Mouse (Mus musculus): ENCODE results near the gene Mrps5. TPM values are rescaled to one million over a fixed set of nuclear protein-coding genes. Genes with fewer than 3 reads are reported as not detected.

The Mrps5 gene
- polyA plus RNA-seq (2014; fragmentation: Nextera tagmentation; extraction: Ambion mirVana), result 132 and 154 TPM in 2 replicates

DNA sequence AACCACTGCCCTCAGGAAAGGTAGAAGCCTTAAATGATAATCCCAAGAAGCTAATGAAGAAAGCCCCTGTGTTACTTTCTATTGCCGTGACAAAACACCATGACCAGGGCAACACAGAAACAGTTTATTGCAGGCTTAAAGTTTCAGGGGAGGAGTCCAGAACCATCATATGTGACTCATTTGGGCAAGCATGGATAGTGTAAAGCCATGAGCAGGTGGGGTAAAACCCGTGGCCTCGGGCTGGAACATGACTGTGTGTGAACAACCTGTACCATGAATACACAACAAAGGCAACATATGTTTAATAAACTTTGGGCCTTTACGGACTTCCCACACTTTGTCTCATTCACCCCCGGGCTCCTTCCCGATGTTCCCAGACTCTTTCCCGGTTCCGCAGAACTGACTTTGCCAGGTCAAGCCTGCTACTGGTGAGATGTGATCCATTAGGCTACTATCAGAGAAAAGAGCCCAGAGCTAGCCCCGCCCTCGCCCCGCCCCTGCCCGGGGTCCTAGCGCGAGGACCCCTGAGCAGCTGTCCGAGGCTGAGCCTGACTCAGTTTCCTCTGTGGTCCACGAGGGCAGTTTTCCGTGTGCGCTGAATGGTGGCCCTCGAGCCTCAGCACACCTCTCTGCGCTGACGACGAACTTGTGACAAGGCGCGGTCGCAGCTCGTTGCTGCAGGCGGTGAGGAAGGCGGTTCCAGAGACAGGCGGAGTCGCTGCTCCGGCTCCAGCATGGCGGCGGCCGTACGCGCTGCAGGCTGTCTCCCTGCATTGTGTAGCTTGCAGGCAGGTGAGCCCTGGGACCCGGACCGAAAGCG, at the start of gene Mrps5, which contains the start of gene Zfp661:
Gene Mrps5 (plus strand): TSS at position 529 of the 820 bp plus-strand sequence.
Gene Zfp661 (minus strand): TSS at position 401 of the 820 bp plus-strand sequence.
- peak; percentile 84 for ATAC-seq (replicated peaks; ENCODE audit: insufficient number of reproducible peaks, low FRiP score, low TSS enrichment)
- H3K9ac ChIP-seq (ENCODE audit: low read depth, low read length), result peak within 1 kb of the TSS; percentile 89

DNA sequence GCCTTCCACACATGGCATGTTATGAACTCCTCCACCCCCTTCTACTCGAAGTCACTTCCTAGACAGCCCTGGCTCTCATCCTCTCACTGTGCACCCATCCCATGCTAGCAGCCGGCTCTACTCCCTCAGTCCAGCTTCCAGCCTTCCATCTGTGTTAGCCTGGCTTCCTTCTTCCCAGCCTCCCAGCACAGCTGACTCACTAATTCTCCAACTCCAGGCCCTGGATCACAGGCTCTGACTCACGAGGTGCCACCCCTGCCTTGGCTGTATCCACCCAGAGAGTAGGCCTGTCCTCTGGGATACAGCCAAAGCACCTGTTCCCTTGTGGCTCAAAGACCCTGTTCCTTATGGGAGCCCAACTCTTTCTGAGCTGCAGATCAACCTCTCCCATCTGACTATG, 49.5 kb upstream of the Mrps5 start:
- no peak for ATAC-seq (replicated peaks; ENCODE audit: insufficient number of reproducible peaks, low FRiP score, low TSS enrichment)
- H3K9ac ChIP-seq (ENCODE audit: low read depth, low read length), result no peak overlapping the region

More for the DNA sequence above, at the start of gene Mrps5, which contains the start of gene Zfp661:
- Histone ChIP-seq H3K36me3 (ENCODE audit: control insufficient read depth, insufficient read depth, low read length) (peaks cover 5% of the 10 kb centered on the region; the same call in 1 of the 2 replicates), H3K27me3 (ENCODE audit: control insufficient read depth, insufficient read depth, low read length) (no peaks in the 10 kb centered on the region), H3K4me1 (ENCODE audit: control insufficient read depth, insufficient read depth, low read length) (peaks cover 11% of the 10 kb centered on the region), H3K27ac (ENCODE audit: low read depth, low read length) (peak within 1 kb of the TSS; percentile 87), H3K4me2 (peak within 1 kb of the TSS; percentile 83), H3K9me3 (replicated peaks; ENCODE audit: control insufficient read depth, low read length) (no peaks in the 10 kb centered on the region), H3K4me3 (ENCODE audit: low read depth, low read length) (peak within 1 kb of the TSS; percentile 80)
- 4% methylated on average over 39 of the region's 39 CpGs for WGBS (ENCODE audit: insufficient replicate concordance)

DNA sequence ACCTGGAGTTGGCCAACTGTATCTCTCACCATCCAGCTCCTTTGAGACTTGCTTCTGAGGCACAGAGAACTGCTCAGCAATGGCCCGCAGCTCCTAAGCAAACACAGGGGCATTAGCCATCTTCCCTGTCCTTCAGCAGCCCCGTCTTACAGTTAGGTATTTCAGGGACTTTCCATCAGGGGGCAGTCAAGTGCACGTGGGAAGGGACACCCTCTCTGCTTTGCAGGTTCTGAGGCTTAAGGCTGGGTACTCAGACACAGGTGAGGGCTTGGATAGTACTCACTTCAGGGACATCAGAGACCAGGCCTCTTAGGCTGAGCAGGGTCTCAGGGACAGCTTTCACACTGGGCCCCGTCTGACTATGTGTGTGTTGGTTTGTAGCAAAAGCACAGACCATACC, 47.5 kb upstream of the Mrps5 start:
- H3K4me1 ChIP-seq (ENCODE audit: control insufficient read depth, insufficient read depth, low read length), result no peaks in the 10 kb centered on the region
- no peak overlapping the region for H3K4me3 ChIP-seq (ENCODE audit: low read depth, low read length)
- H3K9ac ChIP-seq (ENCODE audit: low read depth, low read length), result no peak overlapping the region
- no peak overlapping the region for H3K4me2 ChIP-seq
- H3K36me3 ChIP-seq (ENCODE audit: control insufficient read depth, insufficient read depth, low read length), result no peaks in the 10 kb centered on the region
- 20% methylated on average over 4 of the region's 4 CpGs for WGBS (ENCODE audit: insufficient replicate concordance)
- no peak for ATAC-seq (replicated peaks; ENCODE audit: insufficient number of reproducible peaks, low FRiP score, low TSS enrichment)
- no peaks in the 10 kb centered on the region for H3K9me3 ChIP-seq (replicated peaks; ENCODE audit: control insufficient read depth, low read length)
- no peak overlapping the region for H3K27ac ChIP-seq (ENCODE audit: low read depth, low read length)
- peaks cover 73% of the 10 kb centered on the region for H3K27me3 ChIP-seq (ENCODE audit: control insufficient read depth, insufficient read depth, low read length)

More for the DNA sequence above, 49.5 kb upstream of the Mrps5 start:
- Histone ChIP-seq H3K27ac (ENCODE audit: low read depth, low read length) (no peak overlapping the region), H3K36me3 (ENCODE audit: control insufficient read depth, insufficient read depth, low read length) (no peaks in the 10 kb centered on the region), H3K4me2 (no peak overlapping the region), H3K27me3 (ENCODE audit: control insufficient read depth, insufficient read depth, low read length) (peaks cover 57% of the 10 kb centered on the region), H3K9me3 (replicated peaks; ENCODE audit: control insufficient read depth, low read length) (no peaks in the 10 kb centered on the region), H3K4me3 (ENCODE audit: low read depth, low read length) (no peak overlapping the region), H3K4me1 (ENCODE audit: control insufficient read depth, insufficient read depth, low read length) (no peaks in the 10 kb centered on the region)
- 60% methylated on average over 3 of the region's 3 CpGs for WGBS (ENCODE audit: insufficient replicate concordance)

DNA sequence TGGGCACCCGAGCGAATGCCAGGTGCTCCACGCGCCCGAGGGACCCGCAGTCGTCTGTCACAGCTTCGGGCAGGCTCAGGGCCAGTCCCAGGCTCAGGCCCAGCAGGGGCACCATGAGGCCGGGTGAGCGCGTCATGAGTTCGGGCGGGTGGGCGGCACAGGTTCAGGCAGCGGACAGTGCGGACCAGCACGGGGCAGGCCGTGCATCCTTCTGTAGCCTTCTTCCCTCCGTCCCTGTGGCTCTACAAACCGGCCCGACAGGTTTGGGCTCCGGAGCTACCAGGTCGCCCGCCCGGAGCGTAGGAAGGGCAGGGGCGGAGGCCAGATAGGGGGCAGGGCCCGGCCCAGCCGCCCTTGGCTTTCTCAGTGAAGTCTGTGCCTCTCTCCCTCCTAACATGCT, 45.8 kb upstream of the Mrps5 start, which contains the start of gene Prom2:
Gene Prom2 (minus strand): TSS at position 283 of the 400 bp plus-strand sequence.
- 5% methylated on average over 29 of the region's 29 CpGs for WGBS (ENCODE audit: insufficient replicate concordance)
- Histone ChIP-seq H3K9ac (ENCODE audit: low read depth, low read length) (no peak within 1 kb of the TSS), H3K36me3 (ENCODE audit: control insufficient read depth, insufficient read depth, low read length) (no peaks in the 10 kb centered on the region), H3K4me3 (ENCODE audit: low read depth, low read length) (0 out of 2 replicates have a peak within 1 kb of the TSS, but pooled peaks have one; percentile 15), H3K9me3 (replicated peaks; ENCODE audit: control insufficient read depth, low read length) (no peaks in the 10 kb centered on the region), H3K4me1 (ENCODE audit: control insufficient read depth, insufficient read depth, low read length) (no peaks in the 10 kb centered on the region), H3K4me2 (peak within 1 kb of the TSS; percentile 43), H3K27ac (ENCODE audit: low read depth, low read length) (no peak within 1 kb of the TSS), H3K27me3 (ENCODE audit: control insufficient read depth, insufficient read depth, low read length) (peaks cover 73% of the 10 kb centered on the region)
- no peak for ATAC-seq (replicated peaks; ENCODE audit: insufficient number of reproducible peaks, low FRiP score, low TSS enrichment)

DNA sequence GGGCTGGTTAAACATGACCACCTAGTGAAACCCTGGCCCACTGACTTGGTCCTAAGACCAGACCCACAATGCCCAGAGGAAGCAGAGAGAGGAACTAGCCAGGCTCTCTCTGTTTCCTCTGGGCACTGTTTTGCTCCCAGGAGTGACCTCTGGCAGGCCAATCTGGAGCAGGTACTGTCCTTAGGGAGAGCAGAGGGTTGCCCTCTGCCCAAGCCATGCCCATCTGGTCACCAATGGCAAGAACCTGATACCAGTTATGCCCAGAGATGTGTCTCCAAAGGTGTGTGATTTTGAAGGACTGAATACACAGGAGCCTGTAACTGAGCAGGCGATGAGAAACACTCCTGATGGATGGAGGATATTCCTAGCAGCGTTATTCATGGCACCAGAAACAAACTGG, 45.3 kb upstream of the Mrps5 start:
- Histone ChIP-seq H3K4me1 (ENCODE audit: control insufficient read depth, insufficient read depth, low read length) (no peaks in the 10 kb centered on the region), H3K4me3 (ENCODE audit: low read depth, low read length) (no peak overlapping the region), H3K27ac (ENCODE audit: low read depth, low read length) (no peak overlapping the region), H3K4me2 (no peak overlapping the region), H3K9ac (ENCODE audit: low read depth, low read length) (no peak overlapping the region), H3K27me3 (ENCODE audit: control insufficient read depth, insufficient read depth, low read length) (peaks cover 75% of the 10 kb centered on the region), H3K36me3 (ENCODE audit: control insufficient read depth, insufficient read depth, low read length) (no peaks in the 10 kb centered on the region), H3K9me3 (replicated peaks; ENCODE audit: control insufficient read depth, low read length) (no peaks in the 10 kb centered on the region)
- 70% methylated on average over 2 of the region's 2 CpGs for WGBS (ENCODE audit: insufficient replicate concordance)
- ATAC-seq (replicated peaks; ENCODE audit: insufficient number of reproducible peaks, low FRiP score, low TSS enrichment), result no peak

DNA sequence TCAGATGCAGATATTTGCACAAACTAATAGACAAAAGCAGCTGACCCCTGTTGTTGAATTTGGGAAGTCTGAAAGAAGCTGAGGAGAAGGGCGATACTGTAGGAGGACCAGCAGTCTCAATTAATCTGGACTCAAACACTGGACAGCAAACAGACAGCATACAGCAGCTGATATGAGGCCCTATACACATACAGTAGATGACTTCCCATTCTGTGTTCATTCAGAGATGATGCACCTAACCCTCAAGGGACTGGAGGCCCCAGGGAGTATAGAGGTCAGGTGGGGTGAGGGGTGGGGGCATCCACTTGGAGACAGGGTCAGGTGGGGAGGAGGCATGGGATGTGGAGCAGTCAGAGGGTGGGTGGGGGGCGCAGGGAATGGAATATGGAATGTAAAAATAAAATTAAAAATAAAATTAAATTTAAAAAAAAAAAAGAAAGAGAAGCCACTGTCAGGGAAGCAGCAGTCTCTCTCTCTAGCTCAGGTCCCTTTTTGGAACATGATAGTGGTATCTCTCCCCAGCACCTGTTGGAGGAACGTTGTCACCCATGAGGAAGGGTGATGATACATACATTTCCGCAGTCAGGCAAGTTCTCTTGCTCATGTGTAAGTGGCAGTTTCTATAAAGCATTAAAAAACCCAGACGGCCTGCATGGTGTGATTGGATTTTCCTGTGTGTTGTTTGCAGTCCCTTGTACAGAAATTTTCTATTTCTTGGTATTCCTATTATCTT, 38.5 kb upstream of the Mrps5 start:
- Histone ChIP-seq H3K4me2 (no peak overlapping the region), H3K27ac (ENCODE audit: low read depth, low read length) (no peak overlapping the region), H3K9me3 (replicated peaks; ENCODE audit: control insufficient read depth, low read length) (no peaks in the 10 kb centered on the region), H3K4me3 (ENCODE audit: low read depth, low read length) (no peak overlapping the region), H3K27me3 (ENCODE audit: control insufficient read depth, insufficient read depth, low read length) (peaks cover 11% of the 10 kb centered on the region), H3K9ac (ENCODE audit: low read depth, low read length) (no peak overlapping the region), H3K4me1 (ENCODE audit: control insufficient read depth, insufficient read depth, low read length) (no peaks in the 10 kb centered on the region; the same call in 1 of the 2 replicates), H3K36me3 (ENCODE audit: control insufficient read depth, insufficient read depth, low read length) (no peaks in the 10 kb centered on the region)
- WGBS (ENCODE audit: insufficient replicate concordance), result 66% methylated on average over 5 of the region's 5 CpGs
- ATAC-seq (replicated peaks; ENCODE audit: insufficient number of reproducible peaks, low FRiP score, low TSS enrichment), result no peak

DNA sequence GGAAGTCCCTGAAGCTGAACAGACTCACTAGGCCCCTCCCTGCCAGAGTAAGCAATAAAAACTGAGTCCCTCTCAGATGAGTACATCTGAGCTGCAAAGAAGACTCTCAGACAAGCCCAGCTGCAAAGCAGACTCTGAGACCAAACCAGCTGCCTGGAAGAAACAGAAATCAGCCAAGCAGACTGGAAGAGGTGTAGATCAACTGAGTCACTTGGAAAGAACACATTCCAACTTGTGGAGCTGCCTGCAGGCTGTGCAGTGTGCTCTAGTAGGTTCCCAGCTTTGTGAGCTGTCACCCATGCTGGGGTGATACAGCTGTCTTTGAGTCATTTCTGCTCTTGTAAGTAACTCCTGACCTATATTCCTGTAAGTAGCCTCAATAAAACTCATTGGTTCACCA, 37.3 kb upstream of the Mrps5 start:
- H3K27ac ChIP-seq (ENCODE audit: low read depth, low read length), result no peak overlapping the region
- no peaks in the 10 kb centered on the region for H3K36me3 ChIP-seq (ENCODE audit: control insufficient read depth, insufficient read depth, low read length)
- H3K4me3 ChIP-seq (ENCODE audit: low read depth, low read length), result no peak overlapping the region
- H3K4me2 ChIP-seq, result no peak overlapping the region
- 0 out of 2 replicates have a peak, but pooled peaks cover 5% of the 10 kb centered on the region for H3K27me3 ChIP-seq (ENCODE audit: control insufficient read depth, insufficient read depth, low read length)
- H3K9ac ChIP-seq (ENCODE audit: low read depth, low read length), result no peak overlapping the region
- no peaks in the 10 kb centered on the region; the same call in 1 of the 2 replicates for H3K4me1 ChIP-seq (ENCODE audit: control insufficient read depth, insufficient read depth, low read length)
- ATAC-seq (replicated peaks; ENCODE audit: insufficient number of reproducible peaks, low FRiP score, low TSS enrichment), result no peak
- H3K9me3 ChIP-seq (replicated peaks; ENCODE audit: control insufficient read depth, low read length), result no peaks in the 10 kb centered on the region

DNA sequence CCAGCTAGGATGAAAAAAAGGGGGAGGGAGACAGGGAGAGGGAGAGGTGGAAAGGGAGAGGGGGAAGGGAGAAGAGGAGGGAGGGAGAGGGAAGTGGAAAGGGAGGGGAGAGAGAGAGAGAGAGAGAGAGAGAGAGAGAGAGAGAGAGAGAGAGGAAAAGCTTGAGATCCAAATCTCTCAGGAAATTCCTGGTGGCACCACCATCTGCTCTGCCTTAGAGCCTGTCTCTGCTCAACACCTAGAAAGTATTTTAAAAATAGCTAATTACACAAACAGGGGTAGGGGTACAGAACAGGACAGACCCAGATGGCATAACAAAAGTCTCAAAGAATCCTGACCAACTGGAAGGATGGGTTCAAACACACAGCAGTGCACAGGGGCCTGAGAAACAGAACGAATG, 36.6 kb upstream of the Mrps5 start:
- Histone ChIP-seq H3K36me3 (ENCODE audit: control insufficient read depth, insufficient read depth, low read length) (no peaks in the 10 kb centered on the region), H3K4me2 (no peak overlapping the region), H3K9ac (ENCODE audit: low read depth, low read length) (no peak overlapping the region), H3K27me3 (ENCODE audit: control insufficient read depth, insufficient read depth, low read length) (0 out of 2 replicates have a peak, but pooled peaks cover 5% of the 10 kb centered on the region), H3K4me1 (ENCODE audit: control insufficient read depth, insufficient read depth, low read length) (no peaks in the 10 kb centered on the region; the same call in 1 of the 2 replicates), H3K9me3 (replicated peaks; ENCODE audit: control insufficient read depth, low read length) (no peaks in the 10 kb centered on the region), H3K27ac (ENCODE audit: low read depth, low read length) (no peak overlapping the region), H3K4me3 (ENCODE audit: low read depth, low read length) (no peak overlapping the region)
- no peak for ATAC-seq (replicated peaks; ENCODE audit: insufficient number of reproducible peaks, low FRiP score, low TSS enrichment)
- WGBS (ENCODE audit: insufficient replicate concordance), result 60% methylated on average over 1 of the region's 1 CpGs
